Mouse (Mus musculus) limb, embryonic 13.5 days (tissue): ENCODE measurements around the gene Aldh3b3. TPM values are rescaled to one million over a fixed set of nuclear protein-coding genes. Genes with fewer than 3 reads are reported as not detected.

Experiments used
- ATAC-seq: fragments of 200-750 bp; cut with Nextera tagmentation; 2 replicates; pipeline ENCODE4 v1.8.0; 2017; ENCODE audit warnings: low read depth, moderate number of reproducible peaks, moderate TSS enrichment; ENCODE audit not compliant: low FRiP score
- H3K27ac ChIP-seq: fragments of 300-500 bp; sonication (generic); 2 replicates; pipeline ENCODE4 v1.5.1; 2015; ENCODE audit warnings: inconsistent platforms, mild to moderate bottlenecking, moderate library complexity
- H3K27me3 ChIP-seq: fragments of 300-500 bp; sonication (generic); 2 replicates; pipeline ENCODE4 v1.6.1; 2015; ENCODE audit warnings: mild to moderate bottlenecking, inconsistent platforms
- H3K36me3 ChIP-seq: fragments of 300-500 bp; sonication (generic); 2 replicates; pipeline ENCODE4 v1.6.1; 2015; ENCODE audit warnings: inconsistent platforms, mild to moderate bottlenecking, moderate library complexity
- H3K4me1 ChIP-seq: fragments of 300-500 bp; sonication (generic); 2 replicates; pipeline ENCODE4 v1.6.1; 2015; ENCODE audit warnings: inconsistent platforms
- H3K4me2 ChIP-seq: fragments of 300-500 bp; sonication (generic); replicated peaks from 2 replicates; pipeline ENCODE4 v1.6.1; 2015; ENCODE audit warnings: inconsistent platforms, mild to moderate bottlenecking, moderate library complexity
- H3K4me3 ChIP-seq: fragments of 300-500 bp; sonication (generic); 2 replicates; pipeline ENCODE4 v1.5.1; 2015; ENCODE audit warnings: moderate library complexity, mild to moderate bottlenecking, inconsistent platforms
- H3K9ac ChIP-seq: fragments of 300-500 bp; sonication (generic); 2 replicates; pipeline ENCODE4 v1.6.1; 2015; ENCODE audit warnings: mild to moderate bottlenecking, inconsistent platforms
- H3K9me3 ChIP-seq: fragments of 300-500 bp; sonication (generic); 2 replicates; pipeline ENCODE4 v1.6.1; 2016; ENCODE audit warnings: inconsistent platforms
- WGBS: fragments of 180-500 bp; shearing (Covaris S2); methylation state at CpG from one replicate; pipeline ENCODE4 v1.1.7; 2015; 5-methylcytosine and 5-hydroxymethylcytosine counted together
- polyA plus RNA-seq: library from polyadenylated mRNA; unstranded; fragments of >200 nt; fragmentation: Nextera tagmentation; extraction: Ambion mirVana; gene quantifications from 2 replicates; pipeline ENCODE4 v1.2.1, GENCODE M21; 2015

Gene Aldh3b3
- polyA plus RNA-seq, 1 experiment from 2014 or later, result 0.05 TPM

DNA sequence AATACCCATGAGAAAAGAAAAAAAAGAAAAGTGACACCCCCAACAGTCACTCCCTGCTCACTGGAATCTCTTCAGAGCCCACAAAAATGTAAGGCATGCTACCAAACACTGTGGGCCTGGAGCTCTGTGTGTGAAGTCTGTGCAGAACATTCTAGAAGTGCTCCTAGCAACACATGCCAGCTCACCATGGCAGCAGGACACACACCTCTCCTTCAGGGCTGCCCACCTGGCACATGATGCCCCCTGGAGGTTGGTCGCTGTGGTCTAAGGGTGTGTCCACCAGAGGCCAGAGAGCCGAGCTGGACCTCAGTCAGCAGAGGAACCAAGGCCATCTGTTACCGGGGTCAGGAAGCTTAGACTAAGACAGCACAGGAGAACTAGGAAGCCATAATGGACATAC is 32.2 kb upstream of the Aldh3b3 start:
- no peaks in the 10 kb centered on the region for H3K9me3 ChIP-seq
- no peaks in the 10 kb centered on the region for H3K27me3 ChIP-seq
- no peaks in the 10 kb centered on the region for H3K36me3 ChIP-seq
- no peak overlapping the region for H3K27ac ChIP-seq
- WGBS, result 70% methylated on average over 3 of the region's 3 CpGs
- no peak overlapping the region for H3K9ac ChIP-seq
- no peak for ATAC-seq
- H3K4me2 ChIP-seq, result no peak overlapping the region
- no peak overlapping the region for H3K4me3 ChIP-seq
- H3K4me1 ChIP-seq, result peaks cover 34% of the 10 kb centered on the region

DNA sequence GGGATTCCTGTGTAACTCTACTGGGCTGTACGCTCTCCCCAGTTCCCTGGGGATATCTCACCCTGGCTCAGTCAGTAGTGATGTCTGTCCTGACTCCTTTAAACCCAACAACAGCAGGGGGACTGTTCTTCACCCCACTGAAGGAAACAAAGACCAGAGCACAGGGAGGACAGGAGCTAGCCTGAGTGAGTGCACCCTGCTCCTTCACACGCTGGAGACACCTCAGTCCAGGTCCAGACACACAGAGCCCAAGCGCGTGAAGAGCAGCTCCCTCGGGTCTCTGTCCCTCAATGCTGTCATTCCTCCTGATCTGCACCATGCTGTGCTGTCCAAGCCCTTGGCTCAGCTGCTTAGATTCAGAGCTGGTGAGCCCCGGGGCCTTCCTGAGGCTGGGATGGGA is 31.8 kb upstream of the Aldh3b3 start:
- 67% methylated on average over 6 of the region's 6 CpGs for WGBS
- no peaks in the 10 kb centered on the region for H3K9me3 ChIP-seq
- ATAC-seq, result no peak

DNA sequence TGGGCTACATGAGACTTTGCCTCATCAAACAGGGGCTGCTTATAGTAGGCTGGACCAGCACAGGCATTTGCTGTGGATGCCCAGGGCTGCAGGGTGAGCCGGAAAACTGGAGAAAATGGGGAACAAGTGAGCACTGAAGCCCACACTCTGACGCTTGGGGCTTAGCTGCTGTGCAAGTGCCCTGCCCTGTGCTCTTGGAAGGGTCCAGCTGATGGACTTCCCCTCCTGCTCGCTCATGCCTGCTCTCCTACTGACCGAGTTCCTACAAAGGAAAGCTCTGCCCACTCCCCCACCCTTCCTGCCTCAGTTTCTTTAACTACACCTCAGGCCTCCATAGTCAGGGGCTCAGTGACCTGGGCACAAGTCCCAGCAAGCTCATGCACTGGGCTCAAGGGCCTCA is 30.5 kb upstream of the Aldh3b3 start:
- H3K4me3 ChIP-seq, result no peak overlapping the region
- H3K4me1 ChIP-seq, result peaks cover 34% of the 10 kb centered on the region
- no peaks in the 10 kb centered on the region for H3K36me3 ChIP-seq
- H3K27me3 ChIP-seq, result no peaks in the 10 kb centered on the region
- 83% methylated on average over 4 of the region's 4 CpGs for WGBS
- H3K9ac ChIP-seq, result no peak overlapping the region
- no peak overlapping the region for H3K27ac ChIP-seq
- no peak for ATAC-seq
- H3K4me2 ChIP-seq, result no peak overlapping the region
- H3K9me3 ChIP-seq, result no peaks in the 10 kb centered on the region

More for the DNA sequence above, 31.8 kb upstream of the Aldh3b3 start:
- no peaks in the 10 kb centered on the region for H3K27me3 ChIP-seq
- H3K4me3 ChIP-seq, result no peak overlapping the region
- no peak overlapping the region for H3K27ac ChIP-seq
- H3K36me3 ChIP-seq, result no peaks in the 10 kb centered on the region
- no peak overlapping the region for H3K4me2 ChIP-seq
- no peak overlapping the region for H3K9ac ChIP-seq
- peaks cover 34% of the 10 kb centered on the region for H3K4me1 ChIP-seq

GRCm38 (mm10) chr19:3928779-3929178 is 29.7 kb upstream of the Aldh3b3 start:
- Histone ChIP-seq H3K4me1 (peaks cover 30% of the 10 kb centered on the region), H3K27ac (peak overlapping the region; percentile 63; the same call in 1 of the 2 replicates), H3K9ac (no peak overlapping the region), H3K9me3 (no peaks in the 10 kb centered on the region), H3K4me3 (no peak overlapping the region), H3K27me3 (no peaks in the 10 kb centered on the region), H3K36me3 (no peaks in the 10 kb centered on the region), H3K4me2 (no peak overlapping the region)
- ATAC-seq, result no peak
- 70% methylated on average over 4 of the region's 4 CpGs for WGBS

- peak within 1 kb of the TSS; percentile 5; the same call in 1 of the 2 replicates for H3K4me2 ChIP-seq
- H3K4me1 ChIP-seq, result peaks cover 30% of the 10 kb centered on the region
- no peak within 1 kb of the TSS for H3K9ac ChIP-seq
- WGBS, result 54% methylated on average over 12 of the region's 12 CpGs
- H3K9me3 ChIP-seq, result no peaks in the 10 kb centered on the region
- ATAC-seq, result peak; percentile 44
- H3K36me3 ChIP-seq, result no peaks in the 10 kb centered on the region
- H3K4me3 ChIP-seq, result no peak within 1 kb of the TSS
- H3K27me3 ChIP-seq, result no peaks in the 10 kb centered on the region
- peak within 1 kb of the TSS; percentile 63 for H3K27ac ChIP-seq
Observed at GRCm38 (mm10) chr19:3929211-3929941, 29.1 kb upstream of the Aldh3b3 start, which contains the start of gene Aldh3b1. Gene Aldh3b1 (minus strand): TSS chr19:3929808.

DNA sequence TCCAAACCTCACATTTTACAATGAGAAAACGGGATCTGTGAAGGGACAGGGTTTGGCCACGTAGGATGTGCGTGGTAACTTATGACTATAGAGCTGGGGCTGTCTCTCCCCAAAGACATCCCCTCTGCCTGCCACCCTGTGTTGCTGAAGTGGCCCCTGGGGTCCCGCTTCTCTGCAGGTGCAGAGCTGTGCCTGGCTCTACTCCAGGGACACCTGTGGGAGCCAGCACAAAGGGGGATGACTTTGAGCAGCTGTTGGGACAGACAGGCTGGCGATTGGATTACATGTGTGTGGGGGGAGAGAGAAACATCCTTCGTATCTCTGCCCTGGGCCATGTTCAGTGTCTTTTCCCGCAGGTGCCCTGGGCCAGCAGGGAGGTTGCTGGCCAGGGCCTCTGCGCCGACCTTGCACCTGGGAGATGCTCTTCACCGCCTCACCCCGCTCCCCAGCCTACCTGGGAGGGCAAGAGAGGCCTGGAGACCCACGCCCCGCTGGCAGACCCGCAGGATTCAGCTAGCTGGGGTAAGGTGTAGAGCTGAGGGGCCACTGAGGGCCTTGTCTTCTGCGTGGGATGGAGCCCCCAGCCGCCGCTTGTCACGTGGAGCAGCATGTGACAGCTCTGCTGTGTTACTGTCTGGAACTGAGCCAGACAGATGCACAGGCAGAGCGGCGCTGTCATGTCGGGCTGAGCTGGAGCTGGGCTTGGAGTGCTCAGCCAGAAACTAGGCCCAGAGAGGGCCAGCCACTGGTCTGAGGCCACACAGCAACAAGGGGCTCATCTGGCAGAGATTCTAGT is 28.0 kb upstream of the Aldh3b3 start:
- H3K27ac ChIP-seq, result peak overlapping the region; percentile 63
- no peaks in the 10 kb centered on the region for H3K9me3 ChIP-seq
- no peak overlapping the region for H3K4me3 ChIP-seq
- H3K4me1 ChIP-seq, result peaks cover 30% of the 10 kb centered on the region
- H3K9ac ChIP-seq, result no peak overlapping the region
- no peak overlapping the region for H3K4me2 ChIP-seq
- no peaks in the 10 kb centered on the region for H3K27me3 ChIP-seq
- no peaks in the 10 kb centered on the region for H3K36me3 ChIP-seq
- ATAC-seq, result no peak
- 71% methylated on average over 21 of the region's 21 CpGs for WGBS

- Histone ChIP-seq H3K4me1 (peaks cover 30% of the 10 kb centered on the region), H3K36me3 (no peaks in the 10 kb centered on the region), H3K9me3 (no peaks in the 10 kb centered on the region), H3K27ac (no peak overlapping the region), H3K4me3 (no peak overlapping the region), H3K9ac (no peak overlapping the region), H3K4me2 (no peak overlapping the region), H3K27me3 (peaks cover 3% of the 10 kb centered on the region; the same call in 1 of the 2 replicates)
- no peak for ATAC-seq
- 90% methylated on average over 9 of the region's 9 CpGs for WGBS
Observed at GRCm38 (mm10) chr19:3931716-3932115, 26.7 kb upstream of the Aldh3b3 start.

DNA sequence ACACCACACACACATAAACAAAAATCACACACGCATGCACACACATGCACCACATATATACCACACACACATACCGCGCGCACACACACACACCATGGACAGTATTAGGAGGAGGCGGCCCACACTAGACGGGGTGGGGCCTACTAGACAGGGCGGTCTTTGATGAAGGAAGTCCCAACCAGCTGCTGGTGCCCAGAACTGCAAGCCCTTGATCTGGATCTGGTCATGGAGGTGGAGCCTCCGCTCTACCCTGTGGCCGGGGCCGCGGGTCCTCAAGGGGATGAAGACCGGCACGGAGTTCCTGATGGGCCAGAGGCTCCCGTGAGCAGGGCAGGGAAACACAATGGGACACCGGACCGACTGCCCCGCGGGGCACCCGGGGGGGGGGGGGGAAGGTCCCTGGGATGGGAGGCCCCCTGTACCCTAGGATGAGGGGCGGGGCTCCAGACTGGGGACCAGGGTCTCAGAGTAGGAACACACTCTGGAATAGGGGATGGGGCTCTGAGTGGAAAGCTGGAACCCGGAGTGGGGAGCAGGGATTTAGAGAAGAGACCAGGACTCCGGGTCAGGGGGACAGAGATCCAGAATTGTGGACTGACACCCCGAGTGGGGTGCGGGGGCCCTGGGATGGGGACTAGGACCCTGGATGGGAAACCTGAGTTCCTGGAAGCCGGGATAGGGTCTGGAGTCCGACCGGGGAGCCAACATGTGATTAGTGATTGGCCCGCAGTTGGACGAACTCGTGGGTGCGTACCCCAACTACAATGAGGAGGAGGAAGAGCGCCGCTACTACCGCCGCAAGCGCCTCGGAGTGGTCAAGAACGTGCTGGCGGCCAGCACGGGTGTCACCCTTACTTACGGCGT is 23.2 kb upstream of the Aldh3b3 start, which contains the start of gene Unc93b1:
Unc93b1 (plus strand) TSS at position 155 of the 864 bp plus-strand sequence.
- 6% methylated on average over 39 of the region's 42 CpGs for WGBS
- H3K4me3 ChIP-seq, result peak within 1 kb of the TSS; percentile 53
- peak within 1 kb of the TSS; percentile 67 for H3K9ac ChIP-seq
- peak; percentile 88 for ATAC-seq
- H3K36me3 ChIP-seq, result no peaks in the 10 kb centered on the region
- H3K4me2 ChIP-seq, result peak within 1 kb of the TSS; percentile 87
- peaks cover 14% of the 10 kb centered on the region for H3K4me1 ChIP-seq
- no peaks in the 10 kb centered on the region for H3K9me3 ChIP-seq
- H3K27ac ChIP-seq, result no peak within 1 kb of the TSS
- peaks cover 8% of the 10 kb centered on the region; the same call in 1 of the 2 replicates for H3K27me3 ChIP-seq

DNA sequence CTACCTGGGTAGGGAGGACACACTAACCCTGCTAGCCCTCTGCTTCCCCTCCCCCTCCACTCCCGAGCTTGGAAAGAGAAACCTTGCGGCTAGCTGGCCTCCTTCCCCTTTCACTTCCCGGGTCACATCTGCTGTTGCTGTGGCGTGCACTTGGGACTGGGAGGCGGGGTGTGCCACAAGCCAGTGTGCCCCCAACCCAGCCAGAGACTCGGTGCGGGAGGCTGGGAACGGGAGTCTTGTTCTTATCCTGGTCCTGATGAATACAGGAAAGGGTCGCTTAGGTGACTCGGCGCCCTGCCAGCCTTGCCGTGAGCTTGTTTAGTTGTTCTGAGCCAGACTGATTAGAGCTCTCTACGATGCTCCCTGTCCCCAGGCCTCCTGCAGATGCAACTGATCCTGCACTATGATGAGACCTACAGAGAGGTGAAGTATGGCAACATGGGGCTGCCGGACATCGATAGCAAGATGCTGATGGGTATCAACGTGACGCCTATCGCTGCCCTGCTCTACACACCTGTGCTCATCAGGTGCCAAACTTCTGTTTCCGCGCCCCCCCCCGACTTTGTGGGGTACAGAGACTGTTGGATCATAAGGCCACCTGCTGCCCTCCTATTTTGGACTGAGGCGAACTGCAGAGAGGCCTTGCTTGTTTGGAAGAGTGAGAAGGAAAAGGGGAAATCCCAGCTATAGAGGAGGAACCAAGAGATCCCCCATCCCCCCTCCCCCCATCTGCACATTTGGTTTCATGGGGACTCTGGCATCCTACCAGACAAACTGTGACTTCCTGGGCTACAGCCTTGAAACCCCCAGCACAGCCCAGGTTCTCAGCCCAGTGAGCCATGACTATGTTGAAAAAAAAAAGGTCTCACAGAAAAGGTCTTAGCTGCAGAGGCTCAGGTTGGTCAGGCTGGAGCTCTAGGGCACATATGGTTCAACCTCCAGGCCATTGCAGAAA is 22.3 kb upstream of the Aldh3b3 start:
- Histone ChIP-seq H3K4me2 (peak overlapping the region; percentile 87), H3K27me3 (peaks cover 8% of the 10 kb centered on the region; the same call in 1 of the 2 replicates), H3K9ac (peak overlapping the region; percentile 67), H3K9me3 (no peaks in the 10 kb centered on the region), H3K4me3 (peak overlapping the region; percentile 53), H3K36me3 (no peaks in the 10 kb centered on the region), H3K27ac (no peak overlapping the region), H3K4me1 (peaks cover 8% of the 10 kb centered on the region)
- ATAC-seq, result no peak
- WGBS, result 9% methylated on average over 22 of the region's 22 CpGs

DNA sequence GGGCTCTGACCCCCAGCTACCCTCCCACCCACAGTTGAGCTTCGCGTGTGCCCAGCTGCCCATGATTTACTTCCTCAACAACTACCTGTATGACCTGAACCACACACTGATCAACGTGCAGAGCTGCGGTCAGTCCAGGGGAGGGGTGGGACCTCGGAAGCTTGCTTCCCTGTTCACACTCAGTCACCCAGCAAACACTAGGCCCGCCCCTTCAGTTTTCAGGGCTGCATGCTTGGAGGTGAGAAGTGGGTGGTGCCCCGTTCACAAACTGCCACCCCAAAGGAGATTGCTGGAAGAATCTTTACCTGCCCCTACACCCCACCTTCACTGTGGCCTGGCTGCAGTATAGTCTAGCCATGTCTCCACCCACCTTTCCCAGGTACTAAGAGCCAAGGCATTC is 16.1 kb upstream of the Aldh3b3 start:
- Histone ChIP-seq H3K4me2 (no peak overlapping the region), H3K4me1 (no peaks in the 10 kb centered on the region), H3K9ac (no peak overlapping the region), H3K36me3 (no peaks in the 10 kb centered on the region), H3K27ac (no peak overlapping the region), H3K9me3 (no peaks in the 10 kb centered on the region), H3K27me3 (peaks cover 15% of the 10 kb centered on the region; the same call in 1 of the 2 replicates), H3K4me3 (no peak overlapping the region)
- ATAC-seq, result no peak
- WGBS, result 83% methylated on average over 7 of the region's 7 CpGs
